Mouse (Mus musculus): ENCODE results near the gene Cdcp2. TPM values are rescaled to one million over a fixed set of nuclear protein-coding genes. Genes with fewer than 3 reads are reported as not detected.
"Not testable (repeated sequence)": the region's sequence is repeated elsewhere in the genome, so short reads cannot be mapped to it uniquely, and the experiment has no call there.

Gene Cdcp2
- polyA plus RNA-seq, 1 experiment: not detected

DNA sequence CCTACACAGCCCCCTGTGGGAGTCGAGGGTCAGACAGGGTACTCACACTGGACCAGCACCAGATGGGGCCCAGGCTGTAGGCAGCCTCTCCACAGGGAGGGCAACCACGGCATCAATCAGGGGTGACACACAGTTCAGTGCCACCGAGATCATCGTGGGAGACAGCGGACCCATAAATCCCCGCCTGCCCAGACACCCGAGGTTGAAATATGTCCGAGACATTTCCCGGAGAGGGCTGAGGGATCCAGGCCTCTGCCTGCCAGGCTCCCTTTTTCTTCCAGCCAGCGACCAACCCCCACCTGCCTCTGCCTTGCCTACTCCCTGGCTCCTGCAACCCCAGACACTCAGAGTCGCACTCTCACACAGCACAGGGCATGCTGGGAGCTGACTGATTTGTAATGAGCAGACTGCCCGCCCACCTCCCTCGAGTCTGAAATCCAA is 11.6 kb downstream of the Cdcp2 start:
- no peak overlapping the region for H3K4me3 ChIP-seq (ENCODE audit: insufficient read depth, poor library complexity, severe bottlenecking)
- H3ac ChIP-seq (ENCODE audit: control insufficient read depth, insufficient read length, low read depth): no peak overlapping the region
- no peaks in the 10 kb centered on the region for H3K36me3 ChIP-seq (ENCODE audit: control insufficient read depth, insufficient read depth)
- TF ChIP-seq MAX (IDR thresholded peaks at IDR 0.05) (no peak), USF1 (IDR thresholded peaks at IDR 0.05; ENCODE audit: low read depth) (no peak), MYOD1 (IDR thresholded peaks at IDR 0.05; ENCODE audit: control insufficient read depth, insufficient read length, low read depth) (no peak), MYOG (IDR thresholded peaks at IDR 0.05; ENCODE audit: control insufficient read depth, extremely low read depth, insufficient read length) (no peak), CTCF (IDR thresholded peaks at IDR 0.05; ENCODE audit: control insufficient read depth, insufficient read depth, insufficient read length) (no peak), CEBPB (IDR thresholded peaks at IDR 0.05; ENCODE audit: low read depth) (no peak), FOSL1 (IDR thresholded peaks at IDR 0.05; ENCODE audit: insufficient read depth, low read length, poor library complexity, severe bottlenecking) (no peak)
- H3K79me3 ChIP-seq (ENCODE audit: low read depth): no peaks in the 10 kb centered on the region
- H3K27me3 ChIP-seq (ENCODE audit: control insufficient read depth, insufficient read depth, insufficient read length): peaks cover 3% of the 10 kb centered on the region
- no peaks in the 10 kb centered on the region for H3K79me2 ChIP-seq (ENCODE audit: control insufficient read depth, insufficient read depth)

DNA sequence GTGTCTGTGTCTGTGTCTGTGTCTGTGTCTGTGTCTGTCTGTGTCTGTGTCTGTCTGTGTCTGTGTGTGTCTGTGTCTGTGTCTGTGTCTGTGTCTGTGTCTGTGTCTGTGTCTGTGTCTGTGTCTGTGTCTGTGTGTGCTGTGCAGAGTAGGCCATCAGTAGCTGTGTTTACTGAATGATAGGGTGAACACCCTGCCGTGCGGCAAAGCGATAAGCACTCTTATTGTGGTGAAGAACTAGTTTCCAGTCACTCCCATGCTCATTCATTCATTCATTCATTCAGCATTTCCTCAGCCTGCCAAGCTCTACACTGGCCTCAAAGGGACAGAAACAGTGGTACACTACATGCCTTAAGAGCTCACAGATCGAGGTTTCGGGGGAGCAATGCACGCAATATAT is 12.5 kb downstream of the Cdcp2 start:
- H3K27me3 ChIP-seq (ENCODE audit: control insufficient read depth, insufficient read depth, insufficient read length); H3ac ChIP-seq (ENCODE audit: control insufficient read depth, insufficient read length, low read depth); H3K79me3 ChIP-seq (ENCODE audit: low read depth); H3K79me2 ChIP-seq (ENCODE audit: control insufficient read depth, insufficient read depth); H3K4me3 ChIP-seq (ENCODE audit: insufficient read depth, poor library complexity, severe bottlenecking); H3K36me3 ChIP-seq (ENCODE audit: control insufficient read depth, insufficient read depth): not testable (repeated sequence)

DNA sequence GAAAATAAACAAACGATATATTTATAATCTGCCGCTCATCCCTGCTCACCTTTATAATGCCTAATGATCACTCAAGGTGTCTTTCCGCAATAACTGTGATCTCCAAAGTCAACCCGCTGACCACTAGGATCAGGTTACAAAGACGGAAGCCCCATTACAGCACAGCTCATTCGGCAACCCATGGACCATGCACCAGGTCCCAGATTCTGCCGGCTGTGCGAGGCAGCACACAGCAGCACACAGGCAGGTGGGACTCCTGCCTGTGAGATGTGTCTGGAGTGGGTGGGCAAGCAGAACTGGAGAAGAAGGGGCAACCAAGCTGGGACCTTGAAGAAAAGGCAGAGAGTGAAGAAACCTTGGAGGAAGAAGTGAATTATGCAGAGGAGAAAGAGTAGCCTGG is 17.6 kb downstream of the Cdcp2 start:
- peaks cover 17% of the 10 kb centered on the region for H3K27me3 ChIP-seq (ENCODE audit: control insufficient read depth, insufficient read depth, insufficient read length)
- no peak for TF ChIP-seq FOSL1 (IDR thresholded peaks at IDR 0.05; ENCODE audit: insufficient read depth, low read length, poor library complexity, severe bottlenecking)
- TF ChIP-seq MYOG (IDR thresholded peaks at IDR 0.05; ENCODE audit: control insufficient read depth, extremely low read depth, insufficient read length): no peak
- TF ChIP-seq CEBPB (IDR thresholded peaks at IDR 0.05; ENCODE audit: low read depth): no peak
- TF ChIP-seq USF1 (IDR thresholded peaks at IDR 0.05; ENCODE audit: low read depth): no peak
- no peak for TF ChIP-seq MAX (IDR thresholded peaks at IDR 0.05)
- TF ChIP-seq CTCF (IDR thresholded peaks at IDR 0.05; ENCODE audit: control insufficient read depth, insufficient read depth, insufficient read length): no peak
- no peak for TF ChIP-seq MYOD1 (IDR thresholded peaks at IDR 0.05; ENCODE audit: control insufficient read depth, insufficient read length, low read depth)
- H3K4me3 ChIP-seq (ENCODE audit: insufficient read depth, poor library complexity, severe bottlenecking): no peak overlapping the region
- no peaks in the 10 kb centered on the region for H3K79me2 ChIP-seq (ENCODE audit: control insufficient read depth, insufficient read depth)
- no peaks in the 10 kb centered on the region for H3K79me3 ChIP-seq (ENCODE audit: low read depth)
- H3K36me3 ChIP-seq (ENCODE audit: control insufficient read depth, insufficient read depth): no peaks in the 10 kb centered on the region
- no peak overlapping the region for H3ac ChIP-seq (ENCODE audit: control insufficient read depth, insufficient read length, low read depth)

DNA sequence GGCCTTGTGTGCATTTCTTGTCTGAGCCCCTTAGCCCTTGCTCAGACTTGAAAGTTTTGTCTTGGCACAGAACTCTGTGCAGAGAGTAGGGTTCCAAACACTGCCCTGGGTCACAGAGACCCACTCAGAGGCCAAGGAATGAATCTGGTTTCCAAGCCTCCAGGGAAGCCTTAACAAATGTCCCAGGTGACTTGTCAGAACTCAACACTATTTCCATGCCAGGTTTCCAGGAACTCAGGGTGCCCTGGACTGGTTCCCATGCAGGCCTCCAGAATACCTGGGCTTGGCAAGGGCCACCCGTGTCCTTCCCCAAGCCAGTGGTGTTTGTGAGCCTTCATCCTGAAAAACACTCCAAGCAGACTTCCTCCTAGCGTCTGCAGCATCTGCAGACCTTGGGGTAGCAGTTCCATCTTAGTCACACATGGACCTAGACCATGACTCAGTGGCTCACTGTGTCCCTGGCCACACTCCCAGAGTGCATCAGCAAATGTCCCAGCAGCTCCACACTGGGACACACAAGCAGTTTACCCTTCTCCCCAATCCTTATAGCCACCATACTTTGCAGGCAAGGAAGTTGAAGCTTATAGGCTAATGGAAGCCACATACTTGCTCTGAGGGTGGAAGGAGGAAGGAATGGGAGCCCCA is 21.2 kb downstream of the Cdcp2 start:
- H3K79me2 ChIP-seq (ENCODE audit: control insufficient read depth, insufficient read depth): no peaks in the 10 kb centered on the region
- peaks cover 16% of the 10 kb centered on the region for H3K27me3 ChIP-seq (ENCODE audit: control insufficient read depth, insufficient read depth, insufficient read length)
- H3K79me3 ChIP-seq (ENCODE audit: low read depth): no peaks in the 10 kb centered on the region
- H3K36me3 ChIP-seq (ENCODE audit: control insufficient read depth, insufficient read depth): no peaks in the 10 kb centered on the region
- TF ChIP-seq CTCF (IDR thresholded peaks at IDR 0.05; ENCODE audit: control insufficient read depth, insufficient read depth, insufficient read length) (no peak), USF1 (IDR thresholded peaks at IDR 0.05; ENCODE audit: low read depth) (no peak)
- no peak overlapping the region for H3ac ChIP-seq (ENCODE audit: control insufficient read depth, insufficient read length, low read depth)
- H3K4me3 ChIP-seq (ENCODE audit: insufficient read depth, poor library complexity, severe bottlenecking): no peak overlapping the region

DNA sequence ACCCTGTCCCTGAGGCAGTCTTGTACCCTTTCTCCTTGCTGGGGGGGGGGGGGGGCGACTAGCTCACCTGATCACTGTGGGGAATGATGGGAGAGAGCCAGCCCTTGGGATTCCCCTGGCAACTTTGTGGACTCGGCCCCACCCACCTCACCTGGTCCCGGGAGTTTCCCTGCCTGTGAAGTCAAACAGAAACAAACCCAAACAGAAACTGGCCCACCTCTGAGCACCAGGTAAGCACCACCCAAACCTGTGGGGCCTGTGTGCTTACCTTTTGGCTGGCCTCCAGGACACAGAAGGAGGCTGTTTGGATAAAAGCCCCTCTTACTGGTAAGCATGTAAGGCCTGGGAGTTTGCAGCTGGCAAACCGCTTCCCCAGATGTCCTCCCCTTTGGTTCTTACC is 22.4 kb downstream of the Cdcp2 start:
- Histone ChIP-seq H3ac (ENCODE audit: control insufficient read depth, insufficient read length, low read depth) (no peak overlapping the region), H3K27me3 (ENCODE audit: control insufficient read depth, insufficient read depth, insufficient read length) (peaks cover 10% of the 10 kb centered on the region), H3K79me3 (ENCODE audit: low read depth) (no peaks in the 10 kb centered on the region), H3K4me3 (ENCODE audit: insufficient read depth, poor library complexity, severe bottlenecking) (no peak overlapping the region), H3K36me3 (ENCODE audit: control insufficient read depth, insufficient read depth) (no peaks in the 10 kb centered on the region), H3K79me2 (ENCODE audit: control insufficient read depth, insufficient read depth) (no peaks in the 10 kb centered on the region)
- no peak for TF ChIP-seq CEBPB (IDR thresholded peaks at IDR 0.05; ENCODE audit: low read depth)
- TF ChIP-seq CTCF (IDR thresholded peaks at IDR 0.05; ENCODE audit: control insufficient read depth, insufficient read depth, insufficient read length): no peak

DNA sequence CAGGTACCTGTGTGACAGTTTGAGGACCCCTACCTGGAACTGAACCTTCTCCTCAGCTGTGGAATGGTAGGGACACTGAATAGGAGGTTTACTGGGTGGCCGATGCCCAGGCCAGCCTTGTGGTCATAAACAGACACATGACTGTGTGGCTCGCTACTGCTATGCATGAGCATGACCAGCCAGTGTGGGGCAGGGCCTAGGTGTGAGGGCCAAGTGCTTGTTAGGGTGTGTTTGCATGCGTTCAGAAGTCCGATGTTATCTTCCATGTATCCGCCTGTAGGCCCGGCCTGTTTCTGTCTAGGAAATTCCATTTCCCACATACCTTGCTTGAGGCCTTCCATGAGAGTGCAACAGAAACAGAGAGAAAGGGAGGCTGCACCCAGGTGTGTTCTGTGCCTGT is 24.0 kb downstream of the Cdcp2 start:
- Histone ChIP-seq H3K36me3 (ENCODE audit: control insufficient read depth, insufficient read depth) (no peaks in the 10 kb centered on the region), H3ac (ENCODE audit: control insufficient read depth, insufficient read length, low read depth) (no peak overlapping the region), H3K27me3 (ENCODE audit: control insufficient read depth, insufficient read depth, insufficient read length) (peaks cover 7% of the 10 kb centered on the region), H3K79me2 (ENCODE audit: control insufficient read depth, insufficient read depth) (no peaks in the 10 kb centered on the region), H3K4me3 (ENCODE audit: insufficient read depth, poor library complexity, severe bottlenecking) (no peak overlapping the region), H3K79me3 (ENCODE audit: low read depth) (no peaks in the 10 kb centered on the region)
- TF ChIP-seq MYOG (IDR thresholded peaks at IDR 0.05; ENCODE audit: control insufficient read depth, extremely low read depth, insufficient read length) (no peak), MYOD1 (IDR thresholded peaks at IDR 0.05; ENCODE audit: control insufficient read depth, insufficient read length, low read depth) (no peak), USF1 (IDR thresholded peaks at IDR 0.05; ENCODE audit: low read depth) (no peak), MAX (IDR thresholded peaks at IDR 0.05) (no peak), CTCF (IDR thresholded peaks at IDR 0.05; ENCODE audit: control insufficient read depth, insufficient read depth, insufficient read length) (no peak), CEBPB (IDR thresholded peaks at IDR 0.05; ENCODE audit: low read depth) (no peak), FOSL1 (IDR thresholded peaks at IDR 0.05; ENCODE audit: insufficient read depth, low read length, poor library complexity, severe bottlenecking) (no peak)
